Mouse (Mus musculus): ENCODE measurements around the gene Crtc1. TPM values are rescaled to one million over a fixed set of nuclear protein-coding genes. Genes with fewer than 3 reads are reported as not detected.

The Crtc1 gene
- polyA plus RNA-seq, 1 experiment from 2014 or later: 23.4 TPM

- no peaks in the 10 kb centered on the region for H3K9me3 ChIP-seq (ENCODE audit: control insufficient read depth, low read length)
- no peak overlapping the region for H3K27ac ChIP-seq (ENCODE audit: low read depth)
- H3K36me3 ChIP-seq (ENCODE audit: control insufficient read depth, insufficient read depth, low read length): peaks cover 6% of the 10 kb centered on the region; the same call in 1 of the 2 replicates
- H3K27me3 ChIP-seq (replicated peaks; ENCODE audit: control insufficient read depth, insufficient read depth, low read length): no peaks in the 10 kb centered on the region
- 0 out of 2 replicates have a peak, but pooled peaks cover 4% of the 10 kb centered on the region for H3K4me1 ChIP-seq (replicated peaks; ENCODE audit: control insufficient read depth, insufficient read depth, low read length)
- H3K4me3 ChIP-seq (ENCODE audit: low read depth, low read length): no peak overlapping the region
- no peak for DNase-seq (ENCODE audit: low spot score)
- no peak for ATAC-seq (replicated peaks; ENCODE audit: low FRiP score, low TSS enrichment, low read depth)
- no peak overlapping the region for H3K9ac ChIP-seq (ENCODE audit: low read length)
- WGBS: 53% methylated on average over 11 of the region's 11 CpGs
- H3K4me2 ChIP-seq (ENCODE audit: low read length): no peak overlapping the region
These were observed 27.4 kb upstream of the Crtc1 start for GRCm38 (mm10) chr8:70466771-70467170.

- no peak overlapping the region for H3K9ac ChIP-seq (ENCODE audit: low read length)
- no peak overlapping the region for H3K27ac ChIP-seq (ENCODE audit: low read depth)
- H3K36me3 ChIP-seq (ENCODE audit: control insufficient read depth, insufficient read depth, low read length): peaks cover 6% of the 10 kb centered on the region; the same call in 1 of the 2 replicates
- no peak overlapping the region for H3K4me2 ChIP-seq (ENCODE audit: low read length)
- 89% methylated on average over 4 of the region's 4 CpGs for WGBS
- no peak for DNase-seq (ENCODE audit: low spot score)
- no peaks in the 10 kb centered on the region for H3K9me3 ChIP-seq (ENCODE audit: control insufficient read depth, low read length)
- H3K4me1 ChIP-seq (replicated peaks; ENCODE audit: control insufficient read depth, insufficient read depth, low read length): 0 out of 2 replicates have a peak, but pooled peaks cover 4% of the 10 kb centered on the region
- no peak overlapping the region for H3K4me3 ChIP-seq (ENCODE audit: low read depth, low read length)
- ATAC-seq (replicated peaks; ENCODE audit: low FRiP score, low TSS enrichment, low read depth): no peak
- H3K27me3 ChIP-seq (replicated peaks; ENCODE audit: control insufficient read depth, insufficient read depth, low read length): no peaks in the 10 kb centered on the region
These were observed 26.9 kb upstream of the Crtc1 start for GRCm38 (mm10) chr8:70466305-70466704.

GRCm38 (mm10) chr8:70465701-70466100, 26.3 kb upstream of the Crtc1 start:
- Histone ChIP-seq H3K9ac (ENCODE audit: low read length) (no peak overlapping the region), H3K4me3 (ENCODE audit: low read depth, low read length) (no peak overlapping the region), H3K36me3 (ENCODE audit: control insufficient read depth, insufficient read depth, low read length) (peaks cover 6% of the 10 kb centered on the region; the same call in 1 of the 2 replicates), H3K4me1 (replicated peaks; ENCODE audit: control insufficient read depth, insufficient read depth, low read length) (0 out of 2 replicates have a peak, but pooled peaks cover 4% of the 10 kb centered on the region), H3K9me3 (ENCODE audit: control insufficient read depth, low read length) (no peaks in the 10 kb centered on the region), H3K27ac (ENCODE audit: low read depth) (no peak overlapping the region), H3K4me2 (ENCODE audit: low read length) (no peak overlapping the region), H3K27me3 (replicated peaks; ENCODE audit: control insufficient read depth, insufficient read depth, low read length) (no peaks in the 10 kb centered on the region)
- WGBS: 92% methylated on average over 4 of the region's 4 CpGs
- DNase-seq (ENCODE audit: low spot score): no peak
- ATAC-seq (replicated peaks; ENCODE audit: low FRiP score, low TSS enrichment, low read depth): no peak

- H3K36me3 ChIP-seq (ENCODE audit: control insufficient read depth, insufficient read depth, low read length): peaks cover 6% of the 10 kb centered on the region; the same call in 1 of the 2 replicates
- no peak overlapping the region for H3K4me3 ChIP-seq (ENCODE audit: low read depth, low read length)
- H3K9me3 ChIP-seq (ENCODE audit: control insufficient read depth, low read length): no peaks in the 10 kb centered on the region
- H3K27ac ChIP-seq (ENCODE audit: low read depth): no peak overlapping the region
- ATAC-seq (replicated peaks; ENCODE audit: low FRiP score, low TSS enrichment, low read depth): no peak
- DNase-seq (ENCODE audit: low spot score): no peak
- H3K9ac ChIP-seq (ENCODE audit: low read length): no peak overlapping the region
- 93% methylated on average over 6 of the region's 6 CpGs for WGBS
- no peaks in the 10 kb centered on the region for H3K27me3 ChIP-seq (replicated peaks; ENCODE audit: control insufficient read depth, insufficient read depth, low read length)
- H3K4me2 ChIP-seq (ENCODE audit: low read length): no peak overlapping the region
- 0 out of 2 replicates have a peak, but pooled peaks cover 4% of the 10 kb centered on the region for H3K4me1 ChIP-seq (replicated peaks; ENCODE audit: control insufficient read depth, insufficient read depth, low read length)
These were observed 24.8 kb upstream of the Crtc1 start for GRCm38 (mm10) chr8:70464162-70464561.

GRCm38 (mm10) chr8:70463306-70463705, 23.9 kb upstream of the Crtc1 start:
- Histone ChIP-seq H3K36me3 (ENCODE audit: control insufficient read depth, insufficient read depth, low read length) (peaks cover 6% of the 10 kb centered on the region; the same call in 1 of the 2 replicates), H3K9ac (ENCODE audit: low read length) (no peak overlapping the region), H3K27me3 (replicated peaks; ENCODE audit: control insufficient read depth, insufficient read depth, low read length) (no peaks in the 10 kb centered on the region), H3K27ac (ENCODE audit: low read depth) (no peak overlapping the region), H3K4me2 (ENCODE audit: low read length) (no peak overlapping the region), H3K4me3 (ENCODE audit: low read depth, low read length) (no peak overlapping the region), H3K4me1 (replicated peaks; ENCODE audit: control insufficient read depth, insufficient read depth, low read length) (0 out of 2 replicates have a peak, but pooled peaks cover 4% of the 10 kb centered on the region), H3K9me3 (ENCODE audit: control insufficient read depth, low read length) (no peaks in the 10 kb centered on the region)
- WGBS: 74% methylated on average over 4 of the region's 4 CpGs
- ATAC-seq (replicated peaks; ENCODE audit: low FRiP score, low TSS enrichment, low read depth): no peak
- DNase-seq (ENCODE audit: low spot score): no peak

GRCm38 (mm10) chr8:70462516-70462813, 23.1 kb upstream of the Crtc1 start:
- DNase-seq (ENCODE audit: low spot score): no peak
- no peak overlapping the region for H3K4me3 ChIP-seq (ENCODE audit: low read depth, low read length)
- no peaks in the 10 kb centered on the region for H3K9me3 ChIP-seq (ENCODE audit: control insufficient read depth, low read length)
- H3K4me1 ChIP-seq (replicated peaks; ENCODE audit: control insufficient read depth, insufficient read depth, low read length): 0 out of 2 replicates have a peak, but pooled peaks cover 4% of the 10 kb centered on the region
- peaks cover 6% of the 10 kb centered on the region; the same call in 1 of the 2 replicates for H3K36me3 ChIP-seq (ENCODE audit: control insufficient read depth, insufficient read depth, low read length)
- no peak for ATAC-seq (replicated peaks; ENCODE audit: low FRiP score, low TSS enrichment, low read depth)
- no peak overlapping the region for H3K27ac ChIP-seq (ENCODE audit: low read depth)
- H3K4me2 ChIP-seq (ENCODE audit: low read length): no peak overlapping the region
- no peak overlapping the region for H3K9ac ChIP-seq (ENCODE audit: low read length)
- WGBS: 84% methylated on average over 8 of the region's 8 CpGs
- H3K27me3 ChIP-seq (replicated peaks; ENCODE audit: control insufficient read depth, insufficient read depth, low read length): no peaks in the 10 kb centered on the region

- no peak overlapping the region for H3K27ac ChIP-seq (ENCODE audit: low read depth)
- H3K9ac ChIP-seq (ENCODE audit: low read length): no peak overlapping the region
- H3K9me3 ChIP-seq (ENCODE audit: control insufficient read depth, low read length): no peaks in the 10 kb centered on the region
- ATAC-seq (replicated peaks; ENCODE audit: low FRiP score, low TSS enrichment, low read depth): 0 out of 2 replicates have a peak, but pooled peaks have one; percentile 20
- H3K4me1 ChIP-seq (replicated peaks; ENCODE audit: control insufficient read depth, insufficient read depth, low read length): no peaks in the 10 kb centered on the region
- WGBS: 82% methylated on average over 16 of the region's 16 CpGs
- no peak for DNase-seq (ENCODE audit: low spot score)
- H3K4me3 ChIP-seq (ENCODE audit: low read depth, low read length): no peak overlapping the region
- H3K4me2 ChIP-seq (ENCODE audit: low read length): no peak overlapping the region
- H3K36me3 ChIP-seq (ENCODE audit: control insufficient read depth, insufficient read depth, low read length): peaks cover 6% of the 10 kb centered on the region; the same call in 1 of the 2 replicates
- no peaks in the 10 kb centered on the region for H3K27me3 ChIP-seq (replicated peaks; ENCODE audit: control insufficient read depth, insufficient read depth, low read length)
These were observed 22.6 kb upstream of the Crtc1 start for GRCm38 (mm10) chr8:70461765-70462515.

- ATAC-seq (replicated peaks; ENCODE audit: low FRiP score, low TSS enrichment, low read depth): no peak
- DNase-seq (ENCODE audit: low spot score): no peak
- 73% methylated on average over 9 of the region's 9 CpGs for whole genome bisulfite sequencing
These were observed 21.2 kb upstream of the Crtc1 start for GRCm38 (mm10) chr8:70460606-70461005.

GRCm38 (mm10) chr8:70460199-70460598, 20.8 kb upstream of the Crtc1 start:
- 89% methylated on average over 5 of the region's 5 CpGs for WGBS

More at GRCm38 (mm10) chr8:70460606-70461005, 21.2 kb upstream of the Crtc1 start:
- Histone ChIP-seq H3K4me3 (ENCODE audit: low read depth, low read length) (no peak overlapping the region), H3K27ac (ENCODE audit: low read depth) (no peak overlapping the region), H3K36me3 (ENCODE audit: control insufficient read depth, insufficient read depth, low read length) (peaks cover 2% of the 10 kb centered on the region; the same call in 1 of the 2 replicates), H3K4me1 (replicated peaks; ENCODE audit: control insufficient read depth, insufficient read depth, low read length) (no peaks in the 10 kb centered on the region), H3K9ac (ENCODE audit: low read length) (no peak overlapping the region), H3K27me3 (replicated peaks; ENCODE audit: control insufficient read depth, insufficient read depth, low read length) (no peaks in the 10 kb centered on the region), H3K4me2 (ENCODE audit: low read length) (no peak overlapping the region), H3K9me3 (ENCODE audit: control insufficient read depth, low read length) (no peaks in the 10 kb centered on the region)

More at GRCm38 (mm10) chr8:70460199-70460598, 20.8 kb upstream of the Crtc1 start:
- Histone ChIP-seq H3K4me2 (ENCODE audit: low read length) (no peak overlapping the region), H3K9me3 (ENCODE audit: control insufficient read depth, low read length) (no peaks in the 10 kb centered on the region), H3K27me3 (replicated peaks; ENCODE audit: control insufficient read depth, insufficient read depth, low read length) (no peaks in the 10 kb centered on the region), H3K27ac (ENCODE audit: low read depth) (no peak overlapping the region), H3K9ac (ENCODE audit: low read length) (no peak overlapping the region), H3K36me3 (ENCODE audit: control insufficient read depth, insufficient read depth, low read length) (no peaks in the 10 kb centered on the region), H3K4me1 (replicated peaks; ENCODE audit: control insufficient read depth, insufficient read depth, low read length) (no peaks in the 10 kb centered on the region), H3K4me3 (ENCODE audit: low read depth, low read length) (no peak overlapping the region)
- DNase-seq (ENCODE audit: low spot score) (no peak), ATAC-seq (replicated peaks; ENCODE audit: low FRiP score, low TSS enrichment, low read depth) (no peak)

All from intestine, embryonic 14.5 days (tissue).